Comparison of ENCODE assay signal across 8 mouse cellular contexts in the genomic region with DNA sequence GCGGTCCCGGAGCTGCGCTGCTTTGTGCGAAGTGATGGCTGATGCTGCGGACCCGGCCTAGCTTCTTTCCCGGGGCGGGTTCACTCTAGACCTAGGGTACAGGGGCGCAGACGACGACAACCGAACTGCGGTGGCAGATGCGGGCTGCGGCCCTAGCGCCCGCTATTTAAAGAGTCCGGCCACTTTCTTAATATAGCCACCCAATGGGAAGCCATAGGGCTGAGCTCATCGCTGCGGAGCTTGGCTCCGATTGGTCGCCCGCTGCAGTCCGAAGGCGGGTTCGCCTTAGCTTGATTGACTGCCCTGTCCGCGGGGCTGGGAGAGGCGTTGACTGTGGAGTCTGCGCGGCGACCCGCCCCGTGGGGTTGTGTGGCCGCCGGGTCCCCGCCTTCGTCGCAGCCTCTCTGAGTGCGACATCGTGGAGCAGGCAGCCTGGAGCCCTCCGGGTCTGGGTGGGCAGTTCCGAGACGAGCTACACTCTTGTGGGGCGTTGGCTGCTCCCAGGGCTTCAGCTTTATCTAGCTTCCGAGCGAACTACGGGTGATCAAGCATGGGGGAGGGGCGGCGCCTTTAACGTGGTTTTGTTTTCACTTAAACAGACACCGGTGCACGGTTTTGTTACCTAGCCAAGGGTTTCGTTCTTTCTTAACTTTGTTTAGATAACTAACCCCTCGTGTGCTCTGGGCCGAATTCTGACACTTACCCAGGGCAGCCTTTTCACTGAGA. TPM values are rescaled to one million over a fixed set of nuclear protein-coding genes. Genes with fewer than 3 reads are reported as not detected.
DNase-seq lines count a peak whose midpoint lies in the region; ATAC-seq lines count a peak whose summit lies in the region.

TSS of gene Rhob (minus strand) at position 139 of the 726 bp plus-strand sequence.

- no peaks in the 10 kb centered on the region for H3K9me3 ChIP-seq in heart, embryonic 13.5 days
- no peaks in the 10 kb centered on the region for H3K9me3 ChIP-seq in liver, embryonic 12.5 days (replicated peaks)
- no peaks in the 10 kb centered on the region for H3K9me3 ChIP-seq in stomach, embryonic 15.5 days

- H3K27me3 ChIP-seq in heart, embryonic 13.5 days (replicated peaks), result no peaks in the 10 kb centered on the region
- peaks cover 18% of the 10 kb centered on the region for H3K27me3 ChIP-seq in liver, embryonic 12.5 days (replicated peaks)
- H3K27me3 ChIP-seq in stomach, embryonic 15.5 days (replicated peaks), result no peaks in the 10 kb centered on the region

- peak within 1 kb of the TSS; percentile 99 for H3K27ac ChIP-seq in heart, embryonic 13.5 days (replicated peaks)
- H3K27ac ChIP-seq in liver, embryonic 12.5 days, result peak within 1 kb of the TSS; percentile 88
- H3K27ac ChIP-seq in stomach, embryonic 15.5 days, result peak within 1 kb of the TSS; percentile 97

- H3K4me1 ChIP-seq in heart, embryonic 13.5 days, result peaks cover 44% of the 10 kb centered on the region
- peaks cover 44% of the 10 kb centered on the region for H3K4me1 ChIP-seq in liver, embryonic 12.5 days
- peaks cover 19% of the 10 kb centered on the region for H3K4me1 ChIP-seq in stomach, embryonic 15.5 days

- peak; percentile 91 for DNase-seq in CD4-positive helper T cell, adult 2 months (ENCODE audit: low read depth, low spot score)
- DNase-seq in brain, embryonic 18.5 days (ENCODE audit: low read depth, low spot score), result peak; percentile 95
- DNase-seq in kidney, postnatal 10 days, result peak; percentile 97
- DNase-seq in natural killer cell, adult 2 months (ENCODE audit: low spot score in 2 of 2), result peak; percentile 95

- peak within 1 kb of the TSS; percentile 95 for H3K9ac ChIP-seq in heart, embryonic 13.5 days
- H3K9ac ChIP-seq in liver, embryonic 12.5 days, result peak within 1 kb of the TSS; percentile 87
- peak within 1 kb of the TSS; percentile 73 for H3K9ac ChIP-seq in stomach, embryonic 15.5 days

- H3K36me3 ChIP-seq in heart, embryonic 13.5 days, result no peaks in the 10 kb centered on the region
- H3K36me3 ChIP-seq in liver, embryonic 12.5 days, result no peaks in the 10 kb centered on the region
- no peaks in the 10 kb centered on the region for H3K36me3 ChIP-seq in stomach, embryonic 15.5 days

- H3K4me3 ChIP-seq in heart, embryonic 13.5 days, result peak within 1 kb of the TSS; percentile 83
- H3K4me3 ChIP-seq in liver, embryonic 12.5 days, result peak within 1 kb of the TSS; percentile 75
- H3K4me3 ChIP-seq in stomach, embryonic 15.5 days (replicated peaks), result peak within 1 kb of the TSS; percentile 66

- under 1% methylated on average over 56 of the region's 56 CpGs for WGBS in heart, embryonic 13.5 days
- WGBS in liver, embryonic 12.5 days (ENCODE audit: insufficient replicate concordance), result under 1% methylated on average over 54 of the region's 56 CpGs
- WGBS in stomach, embryonic 15.5 days, result under 1% methylated on average over 56 of the region's 56 CpGs

- peak within 1 kb of the TSS; percentile 92 for H3K4me2 ChIP-seq in heart, embryonic 13.5 days
- peak within 1 kb of the TSS; percentile 98 for H3K4me2 ChIP-seq in liver, embryonic 12.5 days
- H3K4me2 ChIP-seq in stomach, embryonic 15.5 days, result peak within 1 kb of the TSS; percentile 87

- ATAC-seq in erythroid progenitor cell, adult 5-6 weeks (replicated peaks; ENCODE audit: low FRiP score, poor library complexity, severe bottlenecking), result peak; percentile 89
- ATAC-seq in heart, embryonic 13.5 days (ENCODE audit: extremely low read depth, insufficient number of reproducible peaks, low FRiP score, low TSS enrichment), result peak; percentile 92
- ATAC-seq in liver, embryonic 12.5 days, result peak; percentile 96
- peak; percentile 96 for ATAC-seq in stomach, embryonic 15.5 days (ENCODE audit: insufficient read depth, low FRiP score, low read depth)

RNA-seq across cellular contexts. Expression of gene Rhob, which starts in this region (rescaled TPM):
- 8.3 and 23.5 TPM in 2 replicates for total RNA-seq in erythroid progenitor cell, adult 5-6 weeks (2015; ENCODE audit: low replicate concordance)
- total RNA-seq in erythroid progenitor cell, adult 5-6 weeks (2017; ENCODE audit: low replicate concordance), result 5.4 and 5.5 TPM in 2 replicates
- 31.4 and 33.0 TPM in 2 replicates for polyA plus RNA-seq in heart, embryonic 13.5 days (2015; fragmentation: Nextera tagmentation; extraction: Ambion mirVana)
- 12.3 and 12.4 TPM in 2 replicates for polyA plus RNA-seq in liver, embryonic 12.5 days (2016; fragmentation: Nextera tagmentation; extraction: Ambion mirVana)
- 41.5 and 43.8 TPM in 2 replicates for polyA plus RNA-seq in stomach, embryonic 15.5 days (2015; fragmentation: Nextera tagmentation; extraction: Ambion mirVana)

Comparison
In these comparisons a context has a peak if more than half of its experiments do, and no peak if none do; other contexts are left out.
1. Peak in every context shown above with its lines: DNase-seq, ATAC-seq, H3K4me3 ChIP-seq and H3K27ac ChIP-seq.